Mouse (Mus musculus) cerebellum, adult 18-20 months (tissue): Measurements from ENCODE around the gene Gdf11.
A peak's percentile ranks its signal among the peaks of the same experiment; 100 is the strongest.

Source experiments
- DNase-seq, 2 experiments: peaks; one replicate each; pipeline ENCODE4 v3.0.0; 2021

Gene Gdf11

DNA sequence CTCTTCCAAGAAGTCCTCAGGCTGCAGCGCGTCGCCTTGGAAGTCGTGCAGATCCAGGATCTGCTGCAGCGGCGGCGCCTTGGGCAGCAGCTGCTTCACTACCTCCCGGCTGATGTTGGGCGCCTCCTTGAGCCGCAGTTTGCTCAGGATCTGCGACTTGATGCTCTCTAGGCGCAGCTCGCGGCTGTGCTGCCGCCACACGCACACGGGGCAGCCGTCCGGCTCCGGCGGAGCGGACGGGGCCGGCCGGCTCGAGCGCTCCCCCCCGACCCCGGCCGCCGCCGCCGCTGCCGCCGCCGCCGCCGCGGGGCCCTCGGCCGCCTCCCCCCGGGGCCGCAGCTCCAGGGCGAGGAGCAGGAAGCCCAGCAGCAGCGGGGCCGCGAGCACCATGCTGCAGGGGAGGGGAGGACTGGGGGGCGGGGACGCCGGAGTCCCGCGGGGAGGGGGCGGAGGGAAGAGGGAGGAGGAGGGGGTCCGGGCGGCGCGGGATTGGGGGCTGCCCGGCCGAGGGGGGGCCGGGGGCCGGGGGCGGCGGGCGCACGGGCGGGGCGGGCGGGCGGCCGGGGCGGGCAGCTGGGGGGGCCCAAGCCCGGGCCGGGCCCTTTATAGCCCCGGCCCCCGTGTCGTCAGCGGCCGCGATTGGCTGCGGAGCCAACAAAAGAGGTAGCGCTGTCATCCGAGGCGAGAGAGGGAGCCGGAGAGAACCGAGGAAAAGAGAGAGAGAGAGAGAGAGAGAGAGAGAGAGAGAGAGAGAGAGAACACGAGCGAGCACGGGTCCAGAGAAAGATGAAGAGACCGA is at the start of gene Gdf11:
TSS of gene Gdf11 (minus strand) at position 423 of the 799 bp plus-strand sequence.
- DNase-seq, result no peak

DNA sequence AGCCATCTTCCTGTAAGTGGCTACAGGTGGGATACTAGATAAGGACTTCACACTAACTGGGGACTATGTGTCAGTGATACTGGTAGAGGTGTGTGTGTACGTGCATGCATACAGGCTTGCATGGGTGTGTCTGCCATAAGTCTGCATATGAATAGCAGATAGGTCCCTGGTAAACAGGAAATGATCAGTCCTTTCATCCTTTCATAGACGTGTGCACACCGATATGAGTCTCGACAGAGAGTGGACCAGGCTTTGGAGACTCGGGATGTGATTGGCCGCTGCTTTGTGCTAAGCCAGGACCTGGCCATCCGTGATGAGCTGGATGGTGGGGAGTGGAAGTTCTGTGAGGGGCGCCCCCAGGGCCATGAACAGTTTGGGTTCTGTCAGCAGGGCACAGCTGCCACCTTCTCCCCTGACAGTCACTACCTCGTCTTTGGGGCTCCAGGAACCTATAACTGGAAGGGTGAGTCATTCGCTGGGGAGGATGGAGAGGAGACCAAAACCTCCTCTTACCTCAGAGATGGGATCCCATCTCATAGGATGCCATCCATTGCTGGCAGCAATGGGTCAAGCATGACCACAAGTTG is 49.0 kb upstream of the Gdf11 start:
- DNase-seq, result no peak

DNA sequence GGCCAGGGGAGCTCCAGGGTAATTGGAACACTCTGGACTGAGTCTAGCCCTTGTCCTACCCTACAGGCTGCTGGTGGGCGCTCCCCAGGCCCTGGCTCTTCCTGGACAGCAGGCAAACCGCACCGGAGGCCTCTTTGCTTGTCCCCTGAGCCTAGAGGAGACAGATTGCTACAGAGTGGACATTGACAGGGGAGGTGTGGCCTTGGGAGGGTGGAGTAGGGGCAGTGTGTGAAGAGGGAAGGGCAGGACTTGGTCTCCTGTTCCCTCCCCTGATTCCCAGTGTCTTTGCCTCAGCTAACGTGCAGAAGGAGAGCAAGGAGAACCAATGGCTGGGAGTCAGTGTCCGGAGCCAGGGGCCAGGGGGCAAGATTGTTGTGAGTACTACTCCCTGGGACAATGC is 47.5 kb upstream of the Gdf11 start:
- DNase-seq, result peak in 1 of 2 experiments; percentile 27

DNA sequence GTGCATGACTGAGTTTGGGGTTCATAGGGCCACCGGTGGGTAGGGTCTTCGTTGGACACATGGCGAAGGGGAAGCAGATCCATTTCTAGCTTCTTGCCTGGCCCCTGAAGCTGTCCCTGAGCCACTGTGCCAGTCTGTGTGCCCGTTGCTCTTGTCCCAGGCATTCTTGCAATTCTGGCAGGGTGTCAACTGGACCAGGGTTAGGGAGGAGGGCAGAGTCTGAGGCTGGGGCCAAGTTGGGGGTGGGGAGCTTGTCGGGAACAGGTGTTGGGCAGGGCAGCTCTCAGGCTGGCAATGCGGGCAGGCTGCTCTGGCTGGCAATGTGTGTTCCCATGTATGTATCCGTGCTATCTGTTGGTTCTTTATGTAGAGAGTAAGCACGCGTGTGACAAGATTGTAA is 46.9 kb upstream of the Gdf11 start:
- peak; percentile 91 to 97 for DNase-seq

DNA sequence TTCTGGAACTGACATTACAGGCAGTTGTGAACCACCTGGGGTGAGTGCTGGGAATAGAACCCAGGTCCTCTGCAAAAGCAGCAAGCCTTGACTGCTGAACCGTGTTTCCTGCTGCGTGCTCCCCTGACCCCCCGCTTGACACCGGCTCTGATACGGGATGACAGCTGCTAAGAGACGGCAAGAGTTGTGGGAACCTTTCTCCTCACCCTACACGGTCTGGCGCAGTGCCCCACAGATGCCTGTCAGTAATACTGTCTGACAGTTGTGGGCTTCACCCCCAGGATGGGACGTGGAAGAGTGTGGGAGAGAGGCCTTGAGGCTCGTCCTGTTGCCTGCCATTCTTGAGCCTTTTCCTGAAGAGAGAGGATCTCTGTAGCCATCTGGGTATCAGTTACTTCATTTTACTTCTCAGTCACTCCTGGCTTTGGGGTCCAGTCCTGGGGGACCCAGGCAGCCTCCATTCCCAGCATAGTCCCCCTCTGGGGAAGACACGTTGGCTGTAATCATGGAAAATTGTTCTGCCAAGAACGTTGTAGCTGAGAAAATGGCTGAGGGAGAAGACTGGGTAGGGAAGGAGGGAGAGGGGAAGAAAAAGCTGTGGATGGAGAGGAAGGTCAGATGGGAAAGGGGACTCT is 46.4 kb upstream of the Gdf11 start:
- DNase-seq, result peak; percentile 42 to 54

DNA sequence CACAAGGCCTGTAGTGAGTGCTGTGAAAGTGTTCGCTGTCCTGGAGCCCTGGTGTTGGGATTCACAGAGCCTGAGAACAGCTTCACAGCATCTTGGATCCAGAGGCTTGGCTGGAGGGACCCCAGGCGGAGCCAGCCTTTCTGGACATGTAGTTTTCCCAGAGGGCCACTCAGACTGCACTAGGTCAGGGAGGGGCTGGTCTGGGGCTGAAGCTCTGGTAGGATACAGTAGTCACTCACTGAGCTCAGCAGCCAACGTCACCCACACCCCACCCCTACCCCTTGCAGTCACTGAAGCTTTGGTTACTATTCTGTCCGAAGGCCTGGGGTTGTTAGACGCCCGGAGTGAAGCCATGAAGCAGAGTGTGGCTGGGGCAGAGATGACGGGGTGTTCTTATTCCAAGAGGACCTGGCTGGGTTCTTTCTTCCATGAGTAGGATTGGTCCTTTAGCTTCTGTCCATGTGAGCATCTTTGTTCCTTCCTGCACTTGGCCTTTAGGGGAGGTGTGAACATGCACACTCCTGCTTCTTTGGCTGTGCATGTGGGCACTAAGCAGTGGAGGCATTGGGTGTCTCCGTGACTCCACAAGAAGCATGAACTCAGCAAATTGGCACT is 44.4 kb upstream of the Gdf11 start:
- peak; percentile 39 to 44 for DNase-seq

DNA sequence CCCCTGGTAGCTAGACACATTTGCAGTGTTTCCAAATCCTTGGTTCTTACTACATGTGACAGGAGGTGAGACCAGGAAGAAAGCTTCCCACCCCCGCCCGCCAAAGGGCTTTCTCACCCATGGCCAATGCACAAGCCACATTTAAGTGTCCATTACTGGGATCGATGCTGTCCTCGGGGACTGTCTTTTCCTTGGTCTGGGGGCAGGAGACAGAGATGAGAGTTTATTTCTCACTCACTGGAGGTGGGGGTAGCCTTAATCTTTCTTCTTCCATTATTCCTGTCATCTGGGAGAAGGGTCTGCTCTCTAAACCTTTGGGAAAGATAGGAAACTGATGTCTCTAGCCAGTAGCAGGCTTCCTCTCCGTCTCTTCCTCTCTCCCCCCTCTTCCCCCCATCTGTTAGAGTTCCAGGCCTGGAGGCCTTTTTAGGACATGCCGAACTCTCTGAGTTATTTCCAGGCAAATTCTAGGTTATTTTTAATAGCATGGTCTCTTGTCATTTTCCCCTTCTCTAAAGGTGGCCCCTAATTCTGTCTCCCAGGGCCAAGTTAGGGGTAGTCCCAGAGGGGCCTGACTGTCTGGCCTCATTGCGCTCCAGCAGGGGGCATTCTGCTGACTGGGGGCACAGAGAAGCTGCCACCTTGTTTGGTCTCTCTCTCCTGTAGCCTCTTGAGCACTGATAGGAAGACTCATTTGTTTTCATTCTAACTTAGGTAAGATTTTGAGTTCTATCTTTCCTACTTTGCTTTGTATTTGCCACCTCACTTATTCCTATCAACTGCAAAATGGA is 43.7 kb upstream of the Gdf11 start:
- DNase-seq, result peak in 1 of 2 experiments; percentile 41

DNA sequence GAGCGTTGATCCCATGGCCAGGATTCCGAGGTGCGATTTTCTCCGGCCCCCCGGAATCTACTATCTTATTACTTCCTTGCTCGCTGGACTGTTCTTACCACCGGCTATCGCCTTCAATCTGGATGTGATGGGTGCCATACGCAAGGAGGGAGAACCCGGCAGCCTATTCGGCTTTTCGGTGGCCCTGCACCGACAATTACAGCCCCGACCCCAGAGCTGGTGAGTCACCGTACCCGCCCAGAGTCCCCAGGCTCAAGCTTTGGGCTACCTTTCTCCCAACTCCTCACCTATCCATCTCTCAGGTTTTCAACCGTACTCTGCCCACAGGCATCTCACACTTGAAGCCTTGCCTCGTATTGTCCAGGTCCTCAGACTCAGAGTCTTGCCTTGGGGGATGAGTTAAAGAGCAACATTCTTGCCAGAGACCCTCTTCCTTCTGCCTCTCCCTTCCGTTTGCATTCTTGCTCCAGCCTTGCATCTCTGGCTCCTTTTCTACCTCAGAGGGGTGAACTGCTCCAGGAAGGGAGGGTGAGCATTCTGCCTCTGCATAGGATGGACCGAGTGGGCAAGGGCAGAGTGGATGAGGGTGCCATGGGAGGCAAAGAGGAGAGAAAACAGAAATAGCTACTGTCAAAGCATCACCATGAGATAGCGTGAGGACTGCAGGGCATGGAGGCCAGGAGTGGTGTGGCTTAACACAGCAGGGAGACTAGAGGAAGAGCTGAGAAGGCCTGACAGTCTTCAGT is 42.6 kb upstream of the Gdf11 start:
- DNase-seq, result peak; percentile 24 to 51

DNA sequence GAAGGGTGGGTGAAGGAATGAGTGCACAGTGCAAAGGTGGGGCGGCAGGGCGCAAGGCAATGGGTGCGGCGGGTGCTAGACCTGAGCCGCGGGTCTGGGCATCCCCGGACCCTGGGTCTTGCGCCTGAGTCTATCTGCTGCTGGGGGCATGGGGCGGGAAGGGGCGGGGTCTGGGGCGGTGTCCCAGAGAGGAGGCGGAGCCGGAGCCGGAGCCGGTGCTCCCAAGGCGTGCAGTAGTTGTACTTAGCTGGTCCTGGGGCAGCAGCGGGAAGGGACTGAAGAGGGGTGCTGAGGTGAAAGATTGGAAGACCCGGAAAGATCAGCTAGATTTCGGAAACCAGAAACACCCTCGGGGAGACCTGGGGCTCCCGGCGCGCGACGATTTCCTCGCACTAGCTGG is 42.1 kb upstream of the Gdf11 start, which contains the start of gene Itga7:
TSS of gene Itga7 (plus strand) at position 245 of the 400 bp plus-strand sequence.
- DNase-seq, result peak; percentile 70 to 74

DNA sequence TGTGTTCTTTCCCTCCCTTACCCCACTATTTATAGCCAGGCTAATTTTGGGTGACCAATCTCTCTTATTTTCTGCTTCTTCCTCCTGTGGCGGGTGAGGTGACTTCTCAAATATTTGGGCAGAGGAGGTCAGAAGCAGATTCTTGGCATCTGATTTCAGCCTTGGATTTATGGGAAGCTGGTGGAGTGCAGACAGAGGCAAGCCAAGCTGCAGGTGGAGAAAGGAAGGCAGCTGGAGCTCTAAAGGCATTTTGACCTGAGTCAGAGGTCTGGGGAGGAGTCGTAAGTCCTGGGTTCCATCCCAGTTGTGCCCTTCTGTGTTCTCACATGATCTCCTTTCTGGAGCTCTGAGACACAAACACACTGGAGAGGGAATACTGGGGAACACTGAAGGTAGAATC is 39.9 kb upstream of the Gdf11 start:
- no peak for DNase-seq

DNA sequence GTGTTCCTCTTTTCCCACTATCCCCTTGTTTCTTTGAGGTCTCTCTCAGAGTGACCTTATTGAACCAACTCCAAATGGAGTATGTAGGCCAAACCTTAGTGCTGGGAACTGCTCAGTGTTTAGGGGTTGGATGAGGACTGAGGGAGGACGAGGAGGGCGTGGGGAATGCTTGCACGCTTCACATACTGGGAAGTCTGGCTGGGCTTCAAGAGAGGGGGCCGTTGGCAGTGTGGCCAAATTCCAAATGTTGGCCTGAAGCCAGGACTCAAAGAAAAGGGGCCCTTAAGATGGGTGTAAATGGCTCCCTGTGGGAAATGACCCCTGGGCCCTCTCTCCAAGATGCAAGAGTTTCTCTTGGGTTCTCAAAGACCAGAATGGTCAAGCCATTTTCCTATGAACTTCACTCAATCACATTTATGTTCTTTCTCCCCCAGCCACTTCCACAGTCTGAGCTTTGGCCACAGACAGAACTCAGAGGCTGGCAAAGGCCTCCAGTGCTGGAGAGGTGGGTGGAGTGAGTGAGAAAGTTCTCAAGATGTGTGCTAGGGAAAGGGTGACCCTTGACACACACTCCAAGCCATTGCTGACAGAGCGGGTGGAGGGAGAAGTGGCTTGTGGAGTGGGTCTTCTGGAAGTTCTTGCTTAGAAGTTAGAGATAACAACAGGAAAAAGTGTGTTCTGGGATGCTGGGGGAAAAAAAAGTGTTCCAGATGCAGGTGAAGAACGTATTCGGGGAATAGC is 38.3 kb upstream of the Gdf11 start:
- DNase-seq, result no peak

DNA sequence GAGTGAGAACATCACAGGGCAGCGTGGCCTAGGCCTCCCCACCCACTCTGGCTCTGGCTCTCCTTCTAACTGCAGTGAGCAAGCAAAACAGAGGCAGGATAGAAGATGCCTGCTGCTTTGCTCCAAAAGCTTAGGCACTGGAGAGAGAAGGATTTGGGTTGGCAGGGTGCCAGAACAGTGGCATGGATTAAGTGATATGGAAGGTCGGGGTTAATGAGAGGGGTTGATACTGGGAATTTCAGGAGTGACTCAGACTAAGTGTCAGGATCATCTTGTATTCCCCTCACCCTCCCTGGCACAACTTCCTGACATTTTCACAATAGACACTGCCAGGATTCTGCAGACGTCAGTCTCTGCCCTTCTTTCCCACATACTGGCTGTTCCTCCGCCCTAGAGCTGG is 36.8 kb upstream of the Gdf11 start:
- DNase-seq, result no peak

DNA sequence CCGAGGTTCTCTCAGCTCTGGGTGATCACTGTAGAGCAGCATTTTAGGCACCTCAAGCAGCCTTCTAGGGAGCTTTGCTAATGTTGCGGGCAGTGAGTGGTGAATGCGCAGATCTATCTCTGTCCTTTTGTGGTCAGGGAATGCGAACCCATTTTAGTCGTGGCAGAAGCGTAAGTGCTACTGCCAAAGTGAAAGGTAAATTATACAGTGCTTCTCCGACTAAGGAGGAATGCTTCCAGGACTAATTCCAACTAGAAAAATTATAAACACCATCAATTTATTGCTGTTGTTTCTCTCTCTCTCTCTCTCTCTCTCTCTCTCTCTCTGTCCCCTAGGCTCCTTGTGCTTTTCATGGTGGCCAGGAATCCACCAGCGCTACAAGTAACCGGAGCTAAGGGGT is 32.4 kb upstream of the Gdf11 start, which contains the start of gene Bloc1s1:
TSS of gene Bloc1s1 (minus strand) at position 101 of the 400 bp plus-strand sequence.
- DNase-seq, result peak in 1 of 2 experiments; percentile 46

DNA sequence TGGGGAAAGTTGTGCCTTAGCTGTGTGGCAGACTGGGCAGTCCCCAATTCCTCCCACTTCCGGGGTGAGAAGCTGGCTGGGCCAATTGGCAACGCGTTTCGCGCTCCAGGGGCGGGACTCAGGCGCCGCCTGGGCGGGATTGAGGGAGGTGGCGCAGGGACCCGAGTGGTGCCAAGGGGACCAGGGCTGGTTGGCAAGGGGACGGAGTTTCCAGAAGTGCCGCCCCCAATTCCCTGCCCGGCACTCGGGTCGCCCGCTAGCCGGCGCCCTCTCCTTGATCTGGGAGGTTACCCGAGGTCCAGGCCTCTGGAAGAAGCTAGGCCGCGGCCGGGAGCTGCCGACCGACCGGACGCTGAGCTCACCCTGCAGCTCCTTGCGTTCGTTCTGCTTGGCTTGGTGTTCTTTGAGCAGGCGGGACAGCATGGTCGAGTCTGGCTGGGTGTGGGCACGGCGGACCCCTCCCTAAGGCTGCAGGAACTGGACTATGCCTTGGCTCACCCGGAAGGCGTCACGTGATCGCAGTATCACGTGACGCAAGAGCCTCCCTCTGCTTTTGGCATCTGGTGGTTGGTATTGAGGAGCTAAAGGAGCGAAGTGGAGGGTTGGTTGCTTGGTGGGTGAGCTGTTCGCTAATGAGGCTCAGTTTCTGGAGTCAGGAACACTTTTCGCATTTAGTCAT is 31.6 kb upstream of the Gdf11 start:
- DNase-seq, result peak; percentile 94 to 97

DNA sequence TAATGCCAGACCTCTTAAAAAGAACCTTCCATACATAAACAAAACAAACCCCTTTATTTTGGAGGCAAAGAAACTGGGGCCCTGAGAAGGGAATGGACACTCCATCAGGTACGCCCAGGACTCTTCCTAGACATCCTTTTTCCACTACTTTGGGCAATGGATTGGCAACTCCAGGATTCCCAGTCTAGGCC is 31.2 kb upstream of the Gdf11 start, which contains the start of gene Rdh5:
TSS of gene Rdh5 (minus strand) at position 67 of the 191 bp plus-strand sequence.
- DNase-seq, result no peak

DNA sequence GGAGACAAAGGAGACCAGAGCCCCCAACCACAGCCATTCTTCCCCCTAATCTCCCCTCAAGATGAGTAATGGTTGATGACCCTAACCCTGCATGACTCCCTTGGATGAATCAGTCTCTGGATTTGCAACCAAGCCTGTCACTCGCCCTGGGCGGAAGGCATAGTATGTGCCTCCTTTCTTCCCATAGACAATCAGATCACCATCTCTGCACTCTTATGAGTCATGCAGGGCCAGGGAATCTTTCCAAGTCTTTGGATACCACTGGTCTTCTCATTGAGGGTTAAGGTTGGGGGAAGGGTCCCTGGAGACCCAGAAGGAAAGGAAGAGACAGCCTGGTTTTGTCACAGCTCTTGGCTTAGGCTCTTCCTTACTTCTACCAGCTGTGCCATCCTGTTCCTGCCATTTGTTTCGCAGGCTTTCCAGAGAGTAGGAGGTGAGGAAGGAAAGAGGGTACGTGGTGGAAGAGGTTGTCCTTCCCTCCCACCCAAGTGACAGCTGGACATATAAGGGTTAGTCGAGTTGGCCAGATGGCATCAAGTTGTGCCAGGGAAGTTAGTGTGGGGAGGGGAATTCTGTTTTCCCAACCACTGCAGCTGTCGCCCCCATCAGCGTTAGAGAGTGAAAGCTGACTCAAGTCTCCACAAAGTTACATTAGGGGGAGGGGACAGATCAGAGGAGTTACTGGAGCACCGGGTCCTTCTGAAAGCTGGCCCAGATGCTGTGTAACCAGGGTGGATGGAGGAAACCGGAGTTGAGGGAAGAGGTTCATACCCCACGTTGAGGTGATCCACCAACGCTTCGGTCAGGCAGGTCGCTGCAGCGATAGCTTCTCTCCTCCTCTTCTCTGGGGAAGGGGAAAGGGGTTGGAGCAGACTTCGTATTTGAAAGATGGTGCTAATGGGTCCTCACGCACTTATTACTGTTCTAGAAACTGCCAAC is 30.6 kb upstream of the Gdf11 start:
- no peak for DNase-seq

DNA sequence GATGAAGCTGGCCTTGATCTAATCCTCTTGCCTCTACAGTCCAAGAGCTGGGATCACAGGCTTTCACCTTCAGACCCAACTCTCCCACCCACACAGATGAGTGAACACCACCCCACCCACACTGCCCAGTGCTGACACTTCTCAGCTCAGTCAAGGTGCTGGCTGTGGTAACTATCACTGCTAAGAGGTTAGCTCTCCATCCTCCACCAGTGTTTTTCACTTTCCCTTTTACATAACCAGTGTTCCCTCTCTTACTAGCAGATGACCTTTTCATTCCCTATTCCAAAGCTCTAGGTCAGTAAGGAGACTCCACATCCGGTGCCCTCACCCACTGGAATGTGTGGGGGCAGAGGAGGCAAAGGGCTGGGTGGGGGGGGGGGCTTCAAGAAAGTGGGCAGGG is 29.7 kb upstream of the Gdf11 start:
- DNase-seq, result no peak

DNA sequence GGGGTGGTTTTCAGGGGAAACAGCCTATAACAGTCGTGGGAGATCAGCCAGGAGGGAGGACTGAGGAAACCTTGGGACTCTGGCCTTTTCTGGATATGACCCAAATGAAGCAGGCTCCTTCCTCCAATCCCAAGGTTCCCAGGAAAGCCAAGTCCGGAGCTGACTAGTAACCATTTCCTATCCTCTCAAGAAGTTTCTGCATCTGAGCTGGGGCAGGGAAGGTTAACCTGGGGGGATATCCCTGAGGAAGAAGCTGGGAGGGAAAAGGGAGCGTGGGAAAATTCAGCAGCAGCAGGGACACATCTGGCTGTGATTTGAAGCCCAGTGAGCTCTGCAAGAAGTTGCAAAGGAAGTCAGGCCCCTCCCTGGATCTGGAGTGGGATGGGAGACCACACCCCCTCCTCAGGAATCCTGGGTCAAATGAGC is 29.2 kb upstream of the Gdf11 start:
- no peak for DNase-seq

DNA sequence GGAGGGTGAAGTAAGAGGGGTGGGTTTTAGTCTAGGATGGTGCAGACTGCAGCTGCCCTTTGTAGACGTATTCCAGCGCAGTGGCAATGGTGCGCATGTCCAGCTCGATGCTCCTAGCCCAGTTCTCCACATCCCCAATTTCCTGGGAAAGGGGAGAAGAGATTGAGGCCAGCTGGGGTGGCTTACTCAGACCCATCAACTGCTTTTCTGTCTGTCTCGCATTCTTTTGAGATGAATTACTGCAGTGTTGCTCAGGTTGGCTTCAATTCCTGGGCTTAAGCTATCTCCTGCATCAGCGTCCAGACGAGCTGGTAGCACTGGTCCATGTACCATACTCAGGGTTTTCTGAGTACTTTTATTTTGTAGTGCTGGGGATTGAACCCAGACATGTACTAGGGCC is 28.4 kb upstream of the Gdf11 start:
- no peak for DNase-seq

DNA sequence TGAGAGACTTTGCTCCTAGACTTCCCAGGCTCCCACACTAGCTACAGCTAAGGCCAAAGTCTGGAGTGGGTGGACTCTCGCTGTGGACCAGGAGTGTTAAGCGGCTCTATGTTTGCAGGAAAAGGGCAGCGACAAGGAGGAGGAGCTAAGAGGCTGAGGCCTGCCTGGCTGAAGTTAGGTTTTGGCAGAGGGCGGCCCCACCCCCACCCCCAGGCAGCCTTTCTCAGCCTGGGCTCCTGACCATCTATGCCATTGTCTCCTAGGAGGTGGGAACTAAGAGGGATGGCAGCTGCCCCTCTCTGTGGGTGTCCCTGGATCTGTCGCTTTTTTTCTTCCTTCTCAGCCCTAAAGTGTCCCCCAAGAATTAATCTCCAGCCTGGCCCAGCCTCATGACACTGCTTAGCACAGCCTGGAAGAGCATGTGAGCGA is 27.7 kb upstream of the Gdf11 start:
- peak in 1 of 2 experiments; percentile 50 for DNase-seq
